Mouse (Mus musculus): Measurements from ENCODE around the gene Abhd17b. TPM values are rescaled to one million over a fixed set of nuclear protein-coding genes. Genes with fewer than 3 reads are reported as not detected.

The Abhd17b gene
- total and polyA plus RNA-seq, 3 experiments, result 19.3 to 62.1 (median 33.5) TPM

DNA sequence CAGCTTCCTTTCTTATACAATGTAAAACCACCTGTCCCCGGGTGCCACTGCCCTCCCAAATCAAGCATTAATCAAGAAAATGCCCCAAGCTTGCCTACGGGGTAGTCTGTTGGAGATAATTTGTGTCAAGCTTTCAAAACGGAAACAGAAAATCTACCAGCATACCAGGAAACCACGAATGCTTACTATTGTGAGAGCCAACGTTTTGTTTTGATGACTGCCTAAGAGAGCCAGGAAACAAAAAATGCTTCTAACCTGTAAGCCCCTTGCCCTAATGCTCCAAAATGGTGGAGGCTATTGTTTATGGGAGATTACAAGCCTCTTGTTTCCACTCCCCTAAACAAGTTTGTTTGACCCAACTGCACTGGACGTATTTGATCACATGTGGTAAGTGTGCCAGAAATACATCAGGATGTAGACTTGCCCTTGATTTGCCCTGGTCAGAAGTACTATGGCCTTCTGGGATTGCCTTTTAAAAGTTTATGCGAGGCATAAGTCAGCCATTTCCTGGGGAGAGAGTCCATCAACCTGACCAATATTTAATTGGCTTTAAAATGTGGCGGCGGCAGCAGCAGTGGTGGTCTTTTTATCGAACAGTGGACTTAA is 61.4 kb downstream of the Abhd17b start:
- Histone ChIP-seq H3K36me3 (replicated peaks in 1 of 2; ENCODE audit: control insufficient read depth in 1 of 2, insufficient read depth in 1 of 2, low read length in 1 of 2) (peaks cover 4 to 16% of the 10 kb centered on the region in 2 experiments), H3K4me3 (replicated peaks in 1 of 3; ENCODE audit: low read depth in 2 of 3, low read length in 2 of 3, poor library complexity in 1 of 3) (peak overlapping the region; percentile 68 to 96 (median 74)), H3K9me3 (replicated peaks; ENCODE audit: low read length) (peaks cover 3% of the 10 kb centered on the region), H3K79me2 (replicated peaks; ENCODE audit: control insufficient read depth, extremely low read depth, insufficient read depth, poor library complexity, severe bottlenecking) (no peaks in the 10 kb centered on the region), H3K4me1 (ENCODE audit: control insufficient read depth in 1 of 2, insufficient read depth in 2 of 2) (peaks cover 3 to 20% of the 10 kb centered on the region in 2 experiments; a peak in 2 of 4 replicates), H3K27ac (ENCODE audit: insufficient read depth, low read depth) (peak overlapping the region; percentile 97), H3K4me2 (ENCODE audit: insufficient read depth, low read depth, poor library complexity, severe bottlenecking) (peak overlapping the region; percentile 72), H3K9ac (ENCODE audit: insufficient read depth, low read depth) (peak overlapping the region; percentile 100), H3K27me3 (replicated peaks) (no peaks in the 10 kb centered on the region)
- TF ChIP-seq MAFK (IDR thresholded peaks at IDR 0.05; ENCODE audit: insufficient replicate concordance, low read length), result no peak
- TF ChIP-seq ZC3H11A (IDR thresholded peaks at IDR 0.05; ENCODE audit: low read depth, low read length), result no peak
- no peak for TF ChIP-seq UBTF (IDR thresholded peaks at IDR 0.05; ENCODE audit: low read depth, low read length)
- TF ChIP-seq E2F4 (IDR thresholded peaks at IDR 0.05; ENCODE audit: insufficient replicate concordance, low read depth, low read length), result no peak
- TF ChIP-seq RCOR1 (conservative IDR thresholded peaks at IDR 0.05; ENCODE audit: low read depth, low read length), result no peak
- TF ChIP-seq POLR2A (IDR thresholded peaks at IDR 0.05; ENCODE audit: low read depth, low read length), result peak; percentile 54
- 0 out of 2 replicates have a peak, but pooled peaks have one; percentile 18 for TF ChIP-seq CHD2 (IDR thresholded peaks at IDR 0.05; ENCODE audit: low read length)
- no peak; the same call in 1 of the 2 replicates for TF ChIP-seq SMC3 (IDR thresholded peaks at IDR 0.05; ENCODE audit: low read depth, low read length)
- peak; percentile 91 for TF ChIP-seq BHLHE40 (IDR thresholded peaks at IDR 0.05; ENCODE audit: low read depth, low read length)
- no peak for TF ChIP-seq JUN (IDR thresholded peaks at IDR 0.05; ENCODE audit: insufficient read depth, low read depth, low read length)
- peak; percentile 91 for TF ChIP-seq CHD1 (IDR thresholded peaks at IDR 0.05; ENCODE audit: low read depth, low read length)
- no peak for TF ChIP-seq ZKSCAN1 (IDR thresholded peaks at IDR 0.05; ENCODE audit: borderline replicate concordance, low read depth, low read length)
- TF ChIP-seq MEF2A (IDR thresholded peaks at IDR 0.05; ENCODE audit: borderline replicate concordance, low read depth, low read length), result peak; percentile 84
- TF ChIP-seq ETS1 (conservative IDR thresholded peaks at IDR 0.05; ENCODE audit: low read depth, low read length), result peak; percentile 68
- TF ChIP-seq JUND (conservative IDR thresholded peaks at IDR 0.05; ENCODE audit: low read depth, low read length), result no peak
- TF ChIP-seq USF2 (conservative IDR thresholded peaks at IDR 0.05; ENCODE audit: low read depth, low read length), result no peak
- no peak for TF ChIP-seq GABPA (IDR thresholded peaks at IDR 0.05; ENCODE audit: insufficient replicate concordance, low read depth, low read length)
- TF ChIP-seq POLR2AphosphoS2 (IDR thresholded peaks at IDR 0.05; ENCODE audit: low read depth, low read length), result peak; percentile 68; the same call in 1 of the 2 replicates
- peak; percentile 83 for TF ChIP-seq MAX (IDR thresholded peaks at IDR 0.05; ENCODE audit: low read length)
- peak; percentile 76; the same call in 1 of the 2 replicates for TF ChIP-seq SIN3A (IDR thresholded peaks at IDR 0.05; ENCODE audit: low read length)
- peak; percentile 82; the same call in 1 of the 2 replicates for TF ChIP-seq MXI1 (IDR thresholded peaks at IDR 0.05; ENCODE audit: low read depth, low read length)
- no peak; the same call in none of the 2 replicates for TF ChIP-seq ZMIZ1 (IDR thresholded peaks at IDR 0.05; ENCODE audit: low read depth, low read length)
- TF ChIP-seq TCF12 (IDR thresholded peaks at IDR 0.05; ENCODE audit: low read depth, low read length), result peak; percentile 57; the same call in 1 of the 2 replicates
- peak; percentile 40 for TF ChIP-seq USF1 (IDR thresholded peaks at IDR 0.05; ENCODE audit: low read depth, low read length)
- 0 out of 2 replicates have a peak, but pooled peaks have one; percentile 56 for TF ChIP-seq MYC (IDR thresholded peaks at IDR 0.05; ENCODE audit: low read depth, low read length)
- 0 out of 2 replicates have a peak, but pooled peaks have one; percentile 36 for TF ChIP-seq NRF1 (IDR thresholded peaks at IDR 0.05; ENCODE audit: low read depth, low read length)
- no peak; the same call in 1 of the 2 replicates for TF ChIP-seq MAZ (IDR thresholded peaks at IDR 0.05; ENCODE audit: low read depth, low read length)
- peak; percentile 74 for TF ChIP-seq TBP (conservative IDR thresholded peaks at IDR 0.05; ENCODE audit: low read depth, low read length)
- peak; percentile 50; the same call in 1 of the 2 replicates for TF ChIP-seq IRF4 (IDR thresholded peaks at IDR 0.05; ENCODE audit: low read depth, low read length)
- TF ChIP-seq PAX5 (IDR thresholded peaks at IDR 0.05; ENCODE audit: low read length), result no peak
- no peak for TF ChIP-seq CTCF (conservative IDR thresholded peaks at IDR 0.05 in 1 of 2, IDR thresholded peaks at IDR 0.05 in 1 of 2; ENCODE audit: low read depth in 2 of 2, low read length in 2 of 2)
- peak; percentile 55 for TF ChIP-seq HCFC1 (IDR thresholded peaks at IDR 0.05; ENCODE audit: low read depth, low read length)
- no peak for TF ChIP-seq ZNF384 (IDR thresholded peaks at IDR 0.05; ENCODE audit: low read depth, low read length)
- 0 out of 2 replicates have a peak, but pooled peaks have one; percentile 25 for TF ChIP-seq KAT2A (IDR thresholded peaks at IDR 0.05; ENCODE audit: insufficient replicate concordance, low read length)
- peak; percentile 10; the same call in 1 of the 2 replicates for TF ChIP-seq ELF1 (IDR thresholded peaks at IDR 0.05; ENCODE audit: low read depth, low read length)
- peak; percentile 46 for TF ChIP-seq EP300 (IDR thresholded peaks at IDR 0.05; ENCODE audit: low read length)
- TF ChIP-seq RAD21 (IDR thresholded peaks at IDR 0.05; ENCODE audit: low read depth, low read length), result no peak
- 0 out of 2 replicates have a peak, but pooled peaks have one; percentile 57 for TF ChIP-seq NELFE (IDR thresholded peaks at IDR 0.05; ENCODE audit: low read depth, low read length)
- dilution Hi-C loops (cut with MboI; ENCODE audit: extremely low pct_ligation_motif_present, extremely low pct_unique_long_range_greater_than_20kb, low sequenced_read_pairs), result no loop called here
- in situ Hi-C loops (cut with MboI; ENCODE audit: low pct_ligation_motif_present, low pct_unique_long_range_greater_than_20kb, low sequenced_read_pairs), result loop anchor here (10.0 kb wide), 1 partner anchor 60 kb away; the partner anchor contains the start of genes 1110059E24Rik and Abhd17b
- DNase-seq (ENCODE audit: extremely low read depth), result peak; percentile 78
